Mouse (Mus musculus) erythroblast, embryonic 14.5 days (primary cell): Measurements from ENCODE around the gene Ksr1. TPM values are rescaled to one million over a fixed set of nuclear protein-coding genes. Genes with fewer than 3 reads are reported as not detected.
"Not testable (repeated sequence)": the region's sequence is repeated elsewhere in the genome, so short reads cannot be mapped to it uniquely, and the experiment has no call there.

Source experiments
- H3K27me3 ChIP-seq: 2 replicates; pipeline ENCODE4 v1.6.1; 2012; ENCODE audit warnings: inconsistent platforms; ENCODE audit not compliant: control insufficient read depth
- H3K36me3 ChIP-seq: 2 replicates; pipeline ENCODE4 v1.6.1; 2012; ENCODE audit warnings: mild to moderate bottlenecking, inconsistent platforms; ENCODE audit not compliant: control insufficient read depth
- H3K4me1 ChIP-seq: 2 replicates; pipeline ENCODE4 v1.6.1; 2012; ENCODE audit warnings: inconsistent platforms; ENCODE audit not compliant: control insufficient read depth
- H3K4me3 ChIP-seq: replicated peaks from 2 replicates; pipeline ENCODE3; 2012; ENCODE audit warnings: moderate library complexity, mild to moderate bottlenecking, inconsistent platforms
- H3K9me3 ChIP-seq: 2 replicates; pipeline ENCODE4 v1.6.1; 2012; ENCODE audit warnings: low read length, inconsistent platforms, mixed read lengths; ENCODE audit not compliant: control insufficient read depth
- GATA1 ChIP-seq: IDR thresholded peaks from 2 replicates; pipeline ENCODE4 v1.6.1; 2012; ENCODE audit warnings: low read length, inconsistent platforms, mixed read lengths
- TAL1 ChIP-seq: IDR thresholded peaks from 3 replicates; pipeline ENCODE4 v1.6.1; 2012; ENCODE audit warnings: low read length, inconsistent platforms, mixed read lengths
- polyA plus RNA-seq: library from polyadenylated mRNA; stranded (reverse); fragments of >175 nt; gene quantifications from 2 replicates; pipeline ENCODE4 v1.2.3, GENCODE M21; 2012

The Ksr1 gene
- polyA plus RNA-seq, 1 experiment = 4.4 TPM

- H3K27me3 ChIP-seq = no peaks in the 10 kb centered on the region
- H3K4me1 ChIP-seq = peaks cover 38% of the 10 kb centered on the region
- no peak for TF ChIP-seq GATA1
- TF ChIP-seq TAL1 = no peak
- H3K9me3 ChIP-seq = no peaks in the 10 kb centered on the region
- H3K36me3 ChIP-seq = no peaks in the 10 kb centered on the region
- H3K4me3 ChIP-seq = no peak overlapping the region
Measured at GRCm38 (mm10) chr11:79003053-79003768, 143.0 kb downstream of the Ksr1 start.

GRCm38 (mm10) chr11:79002551-79002951 is 143.7 kb downstream of the Ksr1 start:
- H3K27me3 ChIP-seq = no peaks in the 10 kb centered on the region
- no peaks in the 10 kb centered on the region for H3K36me3 ChIP-seq
- H3K4me3 ChIP-seq = no peak overlapping the region
- TF ChIP-seq TAL1 (no peak), GATA1 (no peak)
- H3K9me3 ChIP-seq = peaks cover 3% of the 10 kb centered on the region; the same call in 1 of the 2 replicates
- peaks cover 34% of the 10 kb centered on the region for H3K4me1 ChIP-seq

GRCm38 (mm10) chr11:79001871-79002270 is 144.3 kb downstream of the Ksr1 start:
- TF ChIP-seq GATA1 = no peak
- peaks cover 34% of the 10 kb centered on the region for H3K4me1 ChIP-seq

GRCm38 (mm10) chr11:78999118-78999517 is 147.1 kb downstream of the Ksr1 start:
- TF ChIP-seq GATA1 (no peak), TAL1 (no peak)
- peaks cover 11% of the 10 kb centered on the region for H3K9me3 ChIP-seq
- H3K27me3 ChIP-seq = no peaks in the 10 kb centered on the region
- peaks cover 17% of the 10 kb centered on the region for H3K4me1 ChIP-seq
- H3K36me3 ChIP-seq = no peaks in the 10 kb centered on the region
- no peak overlapping the region for H3K4me3 ChIP-seq

More at GRCm38 (mm10) chr11:79001871-79002270, 144.3 kb downstream of the Ksr1 start:
- no peaks in the 10 kb centered on the region for H3K27me3 ChIP-seq
- H3K36me3 ChIP-seq = no peaks in the 10 kb centered on the region
- peaks cover 7% of the 10 kb centered on the region for H3K9me3 ChIP-seq
- no peak overlapping the region for H3K4me3 ChIP-seq

GRCm38 (mm10) chr11:78990875-78991543 is 155.2 kb downstream of the Ksr1 start:
- H3K4me3 ChIP-seq, H3K4me1 ChIP-seq, H3K36me3 ChIP-seq, H3K9me3 ChIP-seq, H3K27me3 ChIP-seq: not testable (repeated sequence)

GRCm38 (mm10) chr11:78990096-78990495 is 156.1 kb downstream of the Ksr1 start:
- Histone ChIP-seq H3K4me3 (no peak overlapping the region), H3K27me3 (no peaks in the 10 kb centered on the region), H3K36me3 (no peaks in the 10 kb centered on the region), H3K4me1 (peaks cover 1% of the 10 kb centered on the region), H3K9me3 (peaks cover 5% of the 10 kb centered on the region)
- no peak for TF ChIP-seq GATA1

GRCm38 (mm10) chr11:78989206-78989605 is 157.0 kb downstream of the Ksr1 start:
- H3K4me1 ChIP-seq = peaks cover 10% of the 10 kb centered on the region
- not testable (repeated sequence) for H3K27me3 ChIP-seq, H3K36me3 ChIP-seq, H3K9me3 ChIP-seq, H3K4me3 ChIP-seq

- Histone ChIP-seq H3K27me3 (no peaks in the 10 kb centered on the region), H3K36me3 (no peaks in the 10 kb centered on the region), H3K4me3 (no peak overlapping the region), H3K9me3 (peaks cover 5% of the 10 kb centered on the region), H3K4me1 (peaks cover 27% of the 10 kb centered on the region)
- TF ChIP-seq GATA1 = no peak
- TF ChIP-seq TAL1 = no peak
Measured at GRCm38 (mm10) chr11:78986311-78987002, 159.8 kb downstream of the Ksr1 start.

GRCm38 (mm10) chr11:78985505-78985904 is 160.7 kb downstream of the Ksr1 start:
- Histone ChIP-seq H3K27me3 (no peaks in the 10 kb centered on the region), H3K4me1 (peaks cover 31% of the 10 kb centered on the region)

More at GRCm38 (mm10) chr11:78985505-78985904, 160.7 kb downstream of the Ksr1 start:
- TF ChIP-seq GATA1 = no peak
- TF ChIP-seq TAL1 = no peak
- Histone ChIP-seq H3K4me3 (no peak overlapping the region), H3K9me3 (peaks cover 5% of the 10 kb centered on the region), H3K36me3 (no peaks in the 10 kb centered on the region)
